Comparison of ENCODE assay signal across 25 mouse cellular contexts in the genomic region with DNA sequence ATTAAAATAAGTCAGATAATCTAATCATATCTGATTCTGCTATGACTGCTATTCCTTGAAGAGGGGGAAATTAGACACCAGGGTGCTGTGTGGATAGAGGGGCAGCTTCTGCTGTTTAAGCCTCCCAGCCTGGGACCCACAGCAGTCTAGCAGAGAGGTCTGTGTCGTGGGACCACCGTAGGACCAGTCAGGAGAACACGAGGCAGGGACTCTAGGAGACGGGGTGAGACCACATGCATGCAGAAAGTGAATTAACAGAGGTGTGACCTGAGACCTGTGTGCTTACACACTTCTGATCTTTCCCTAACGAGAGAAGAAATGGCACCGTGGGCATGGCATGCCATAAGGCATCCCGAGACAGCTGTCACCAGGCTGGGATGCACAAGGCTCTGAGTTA.
A peak's percentile ranks its signal among the peaks of the same experiment; 100 is the strongest.
DNase-seq lines count a peak whose midpoint lies in the region; ATAC-seq and TF ChIP-seq lines count a peak whose summit lies in the region.
"Had no signal": no experiment of that assay in that cellular context is flagged by ENCODE, and none has a peak within 500 bp of the region (broad histone marks: within the 10 kb centered on the region; RNA-seq: fewer than 3 reads in every experiment).

No protein-coding gene starts in this region.

- ATAC-seq in forebrain, embryonic 13.5 days = 0 out of 2 replicates have a peak, but pooled peaks have one; percentile 19
- no peak for ATAC-seq in forebrain, embryonic 16.5 days
- ATAC-seq in lung, embryonic 14.5 days (ENCODE audit: insufficient read depth) = peak; percentile 26; the same call in 1 of the 2 replicates
- peak; percentile 24; the same call in 1 of the 2 replicates for ATAC-seq in forebrain, embryonic 14.5 days
- ATAC-seq in limb, embryonic 12.5 days (ENCODE audit: insufficient number of reproducible peaks, insufficient read depth, low FRiP score, low TSS enrichment, low read depth) = peak; percentile 32; the same call in 1 of the 2 replicates
- ATAC-seq: activated CD4-positive, CD25-positive, alpha-beta regulatory T cell, adult 4 months had no signal

- no peak overlapping the region for H3K27ac ChIP-seq in forebrain, embryonic 13.5 days
- no peak overlapping the region for H3K27ac ChIP-seq in forebrain, embryonic 16.5 days (ENCODE audit: low read length)
- H3K27ac ChIP-seq in lung, embryonic 14.5 days (ENCODE audit: low read depth) = no peak overlapping the region
- H3K27ac ChIP-seq in forebrain, embryonic 14.5 days (ENCODE audit: low read depth, low read length) = no peak overlapping the region
- H3K27ac ChIP-seq in limb, embryonic 12.5 days = no peak overlapping the region
- H3K27ac ChIP-seq: heart, adult 2 months; left cerebral cortex, adult 2 months; liver, embryonic 13.5 days had no signal

- TF ChIP-seq CTCF in lung, embryonic 14.5 days (IDR thresholded peaks at IDR 0.05; ENCODE audit: low read depth) = no peak

- intact Hi-C loops in gastrocnemius, postnatal 36 days (cut with DNase I) = no loop called here

- peaks cover 23% of the 10 kb centered on the region for H3K4me1 ChIP-seq in forebrain, embryonic 13.5 days
- peaks cover 20% of the 10 kb centered on the region for H3K4me1 ChIP-seq in forebrain, embryonic 16.5 days (replicated peaks; ENCODE audit: control insufficient read depth, insufficient read depth, low read length)
- H3K4me1 ChIP-seq in lung, embryonic 14.5 days (ENCODE audit: insufficient read depth) = peaks cover 8% of the 10 kb centered on the region; the same call in 1 of the 2 replicates
- peaks cover 11% of the 10 kb centered on the region for H3K4me1 ChIP-seq in forebrain, embryonic 14.5 days (ENCODE audit: control insufficient read depth, insufficient read depth, low read length)
- peaks cover 31% of the 10 kb centered on the region for H3K4me1 ChIP-seq in limb, embryonic 12.5 days (replicated peaks)
- H3K4me1 ChIP-seq: liver, embryonic 13.5 days had no signal

- no peaks in the 10 kb centered on the region for H3K36me3 ChIP-seq in forebrain, embryonic 13.5 days (ENCODE audit: poor library complexity, severe bottlenecking)
- no peaks in the 10 kb centered on the region for H3K36me3 ChIP-seq in forebrain, embryonic 16.5 days (ENCODE audit: control insufficient read depth, insufficient read depth)
- H3K36me3 ChIP-seq in lung, embryonic 14.5 days (ENCODE audit: insufficient read depth) = no peaks in the 10 kb centered on the region
- no peaks in the 10 kb centered on the region for H3K36me3 ChIP-seq in forebrain, embryonic 14.5 days (ENCODE audit: control insufficient read depth, insufficient read depth, low read length)
- no peaks in the 10 kb centered on the region for H3K36me3 ChIP-seq in limb, embryonic 12.5 days
- H3K36me3 ChIP-seq: embryonic facial prominence, embryonic 12.5 days; G1E; liver, embryonic 13.5 days had no signal

- no peaks in the 10 kb centered on the region for H3K27me3 ChIP-seq in forebrain, embryonic 13.5 days
- no peaks in the 10 kb centered on the region for H3K27me3 ChIP-seq in forebrain, embryonic 16.5 days (replicated peaks; ENCODE audit: control insufficient read depth, insufficient read depth, low read length)
- H3K27me3 ChIP-seq in lung, embryonic 14.5 days (ENCODE audit: insufficient read depth, low read length) = no peaks in the 10 kb centered on the region
- H3K27me3 ChIP-seq in forebrain, embryonic 14.5 days (replicated peaks; ENCODE audit: control insufficient read depth, insufficient read depth, low read length) = no peaks in the 10 kb centered on the region
- no peaks in the 10 kb centered on the region for H3K27me3 ChIP-seq in limb, embryonic 12.5 days
- H3K27me3 ChIP-seq: embryonic facial prominence, embryonic 12.5 days had no signal

- WGBS in forebrain, embryonic 13.5 days = 68% methylated on average over 7 of the region's 7 CpGs
- WGBS in forebrain, embryonic 16.5 days = 72% methylated on average over 7 of the region's 7 CpGs
- 71% methylated on average over 7 of the region's 7 CpGs for WGBS in lung, embryonic 14.5 days
- WGBS in forebrain, embryonic 14.5 days = 67% methylated on average over 7 of the region's 7 CpGs
- WGBS in limb, embryonic 12.5 days = 52% methylated on average over 7 of the region's 7 CpGs

- H3K9ac ChIP-seq in forebrain, embryonic 13.5 days = no peak overlapping the region; the same call in 1 of the 2 replicates
- no peak overlapping the region for H3K9ac ChIP-seq in forebrain, embryonic 16.5 days (replicated peaks; ENCODE audit: low read depth, low read length)
- H3K9ac ChIP-seq in lung, embryonic 14.5 days = no peak overlapping the region
- H3K9ac ChIP-seq in forebrain, embryonic 14.5 days (ENCODE audit: low read length) = no peak overlapping the region
- H3K9ac ChIP-seq in limb, embryonic 12.5 days (replicated peaks) = no peak overlapping the region
- H3K9ac ChIP-seq: embryonic facial prominence, embryonic 12.5 days; liver, embryonic 13.5 days had no signal

- H3K4me2 ChIP-seq in forebrain, embryonic 13.5 days = no peak overlapping the region
- H3K4me2 ChIP-seq in forebrain, embryonic 16.5 days (ENCODE audit: low read length) = no peak overlapping the region
- no peak overlapping the region for H3K4me2 ChIP-seq in lung, embryonic 14.5 days
- H3K4me2 ChIP-seq in forebrain, embryonic 14.5 days (ENCODE audit: low read length) = no peak overlapping the region
- no peak overlapping the region for H3K4me2 ChIP-seq in limb, embryonic 12.5 days
- H3K4me2 ChIP-seq: embryonic facial prominence, embryonic 12.5 days; liver, embryonic 13.5 days had no signal

- H3K4me3 ChIP-seq in forebrain, embryonic 13.5 days = no peak overlapping the region
- no peak overlapping the region for H3K4me3 ChIP-seq in forebrain, embryonic 16.5 days (replicated peaks; ENCODE audit: low read length)
- H3K4me3 ChIP-seq in lung, embryonic 14.5 days (ENCODE audit: low read depth, low read length) = no peak overlapping the region
- no peak overlapping the region for H3K4me3 ChIP-seq in forebrain, embryonic 14.5 days (ENCODE audit: low read depth, low read length)
- H3K4me3 ChIP-seq in limb, embryonic 12.5 days (replicated peaks) = no peak overlapping the region
- H3K4me3 ChIP-seq: embryonic facial prominence, embryonic 12.5 days; erythroblast, embryonic 14.5 days; heart, adult 2 months; left cerebral cortex, adult 2 months; liver, embryonic 13.5 days had no signal

- DNase-seq in lung, embryonic 14.5 days = no peak
- DNase-seq in lung, postnatal 36 days = no peak
- no peak for DNase-seq in forebrain, embryonic 14.5 days (ENCODE audit: low spot score)
- DNase-seq in gastrocnemius, postnatal 36 days = no peak
- no peak for DNase-seq in urinary bladder, postnatal 4 days (ENCODE audit: low spot score in 2 of 2)
- DNase-seq: adrenal gland, postnatal 10 days; cerebellum, adult 9-11 months; gastrocnemius, postnatal 14 days; heart, adult 2 months; kidney, postnatal 36 days; layer of hippocampus, adult 9-11 months; left cerebral cortex, postnatal 4 days; liver, embryonic 13.5 days; right cerebral cortex, postnatal 14 days; spleen, adult 18-20 months; thymus, adult 18-20 months; thymus, postnatal 4 days had no signal

- H3K9me3 ChIP-seq in forebrain, embryonic 13.5 days (replicated peaks) = no peaks in the 10 kb centered on the region
- no peaks in the 10 kb centered on the region for H3K9me3 ChIP-seq in forebrain, embryonic 16.5 days (ENCODE audit: control insufficient read depth, low read length)
- H3K9me3 ChIP-seq in lung, embryonic 14.5 days (ENCODE audit: low read depth, low read length) = no peaks in the 10 kb centered on the region
- H3K9me3 ChIP-seq in forebrain, embryonic 14.5 days (replicated peaks; ENCODE audit: control insufficient read depth, low read length) = no peaks in the 10 kb centered on the region
- H3K9me3 ChIP-seq in limb, embryonic 12.5 days = no peaks in the 10 kb centered on the region
- H3K9me3 ChIP-seq: embryonic facial prominence, embryonic 12.5 days; G1E; liver, embryonic 13.5 days had no signal
